Mouse (Mus musculus): ENCODE data around the gene Hdac9. TPM values are rescaled to one million over a fixed set of nuclear protein-coding genes. Genes with fewer than 3 reads are reported as not detected.

Gene Hdac9
- polyA plus RNA-seq, 1 experiment from 2014 or later = 5.3 TPM

DNA sequence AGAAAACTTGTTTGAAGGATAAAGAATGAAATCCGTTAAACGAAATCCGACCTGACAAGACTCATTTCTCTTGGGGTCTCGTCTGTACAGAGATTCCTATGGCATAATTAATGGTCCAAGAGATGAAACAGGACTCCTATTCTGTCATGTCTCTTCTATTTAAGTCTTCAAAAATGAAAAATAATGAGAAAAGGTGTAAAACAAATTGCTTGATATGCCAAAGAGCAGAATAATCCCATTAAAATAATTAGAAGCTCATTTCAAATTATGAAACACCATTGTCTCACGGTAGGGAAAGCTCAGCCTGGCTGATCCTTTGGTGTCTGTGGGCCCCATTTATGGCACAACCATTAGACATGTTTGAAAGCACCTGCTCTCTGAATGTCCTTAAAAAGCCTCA lies 142.8 kb downstream of the Hdac9 start:
- Histone ChIP-seq H3K27me3 (ENCODE audit: control insufficient read depth, insufficient read depth, low read length) (no peaks in the 10 kb centered on the region), H3K9me3 (ENCODE audit: control insufficient read depth, low read length) (no peaks in the 10 kb centered on the region), H3K9ac (ENCODE audit: low read depth, low read length) (no peak overlapping the region), H3K27ac (ENCODE audit: low read depth, low read length) (no peak overlapping the region), H3K4me2 (replicated peaks; ENCODE audit: low read depth, low read length) (no peak overlapping the region), H3K4me3 (ENCODE audit: low read length) (no peak overlapping the region), H3K36me3 (ENCODE audit: control insufficient read depth, insufficient read depth, low read length) (no peaks in the 10 kb centered on the region), H3K4me1 (ENCODE audit: control insufficient read depth, insufficient read depth, low read length) (no peaks in the 10 kb centered on the region)
- no peak for ATAC-seq (ENCODE audit: low FRiP score, low TSS enrichment)
- 58% methylated on average over 5 of the region's 5 CpGs for WGBS

DNA sequence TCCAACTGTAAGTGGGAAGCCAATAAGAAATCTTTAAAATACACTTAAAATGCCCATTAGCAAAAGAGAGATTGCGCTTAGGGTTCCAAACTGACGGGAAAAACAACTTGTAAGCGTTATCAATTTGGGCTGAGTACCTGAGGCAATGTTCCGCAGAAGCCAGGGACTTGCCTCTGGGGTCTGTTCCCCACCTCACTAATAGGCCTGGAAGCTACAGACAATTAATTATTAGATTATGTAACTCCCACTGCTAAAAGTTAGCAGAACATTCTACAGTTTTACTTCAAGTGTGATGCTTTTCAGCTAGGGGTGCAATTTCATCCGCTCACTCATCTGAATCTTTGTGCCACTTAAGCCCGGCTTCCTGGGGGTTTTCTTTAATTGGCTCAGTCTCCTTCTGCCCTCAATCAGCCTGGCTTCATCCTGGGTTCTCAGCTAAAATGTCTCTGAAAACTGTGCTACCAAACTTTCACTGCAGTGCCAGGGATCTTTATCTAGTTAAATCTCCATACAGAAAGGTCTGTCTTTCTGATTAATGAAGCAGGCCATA lies 149.6 kb downstream of the Hdac9 start:
- no peak for ATAC-seq (ENCODE audit: low FRiP score, low TSS enrichment)
- 66% methylated on average over 6 of the region's 6 CpGs for WGBS
- H3K9me3 ChIP-seq (ENCODE audit: control insufficient read depth, low read length) = no peaks in the 10 kb centered on the region

DNA sequence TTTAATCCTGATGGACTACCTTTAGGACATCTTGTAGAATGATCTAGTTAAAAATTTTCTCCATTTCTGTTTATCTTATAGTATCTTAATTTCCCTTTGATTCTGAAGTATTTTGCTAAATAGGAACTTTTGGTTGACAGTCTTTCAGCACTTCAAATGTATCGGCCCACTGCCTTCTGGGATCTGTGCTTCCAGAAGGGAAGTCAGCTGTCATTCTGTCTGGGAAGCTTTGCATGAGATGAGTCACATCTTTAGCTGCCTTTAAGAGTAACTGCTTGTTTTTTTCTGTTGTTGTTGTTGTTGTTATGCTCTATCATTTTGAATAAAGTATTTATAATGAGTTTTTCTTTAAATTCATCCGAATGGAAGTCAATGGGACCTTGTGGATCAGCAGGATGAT lies 169.6 kb downstream of the Hdac9 start:
- H3K9ac ChIP-seq (ENCODE audit: low read depth, low read length) = no peak overlapping the region
- H3K27ac ChIP-seq (ENCODE audit: low read depth, low read length) = no peak overlapping the region
- no peak for ATAC-seq (ENCODE audit: low FRiP score, low TSS enrichment)
- no peak overlapping the region for H3K4me3 ChIP-seq (ENCODE audit: low read length)
- no peaks in the 10 kb centered on the region for H3K9me3 ChIP-seq (ENCODE audit: control insufficient read depth, low read length)
- H3K4me2 ChIP-seq (replicated peaks; ENCODE audit: low read depth, low read length) = no peak overlapping the region
- no peaks in the 10 kb centered on the region for H3K4me1 ChIP-seq (ENCODE audit: control insufficient read depth, insufficient read depth, low read length)
- no peaks in the 10 kb centered on the region for H3K27me3 ChIP-seq (ENCODE audit: control insufficient read depth, insufficient read depth, low read length)
- H3K36me3 ChIP-seq (ENCODE audit: control insufficient read depth, insufficient read depth, low read length) = no peaks in the 10 kb centered on the region
- WGBS = 79% methylated on average over 2 of the region's 2 CpGs

More for the DNA sequence above, 149.6 kb downstream of the Hdac9 start:
- Histone ChIP-seq H3K4me3 (ENCODE audit: low read length) (no peak overlapping the region), H3K4me2 (replicated peaks; ENCODE audit: low read depth, low read length) (no peak overlapping the region), H3K9ac (ENCODE audit: low read depth, low read length) (no peak overlapping the region), H3K36me3 (ENCODE audit: control insufficient read depth, insufficient read depth, low read length) (no peaks in the 10 kb centered on the region), H3K27me3 (ENCODE audit: control insufficient read depth, insufficient read depth, low read length) (no peaks in the 10 kb centered on the region), H3K27ac (ENCODE audit: low read depth, low read length) (no peak overlapping the region), H3K4me1 (ENCODE audit: control insufficient read depth, insufficient read depth, low read length) (no peaks in the 10 kb centered on the region)

DNA sequence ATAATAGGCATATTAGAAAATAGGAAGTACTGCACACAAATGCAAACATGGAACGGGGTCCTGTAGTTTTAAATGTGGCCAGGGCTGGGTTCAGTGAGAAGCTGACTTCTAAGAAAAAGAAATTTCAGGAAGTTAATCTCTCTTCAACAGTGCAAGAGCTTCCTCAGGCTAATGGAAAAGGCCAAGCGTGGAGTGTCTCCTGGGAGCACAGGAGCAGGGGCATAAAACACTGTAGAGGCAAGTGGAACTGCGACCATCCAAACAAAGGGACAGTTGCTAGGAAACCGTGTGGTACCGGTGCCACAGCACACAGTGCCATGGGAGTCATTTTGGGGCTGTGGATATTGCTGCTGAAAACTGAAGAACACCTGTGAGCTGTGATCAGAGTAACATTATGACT lies 191.7 kb downstream of the Hdac9 start:
- H3K4me1 ChIP-seq (ENCODE audit: control insufficient read depth, insufficient read depth, low read length) = no peaks in the 10 kb centered on the region
- 59% methylated on average over 5 of the region's 5 CpGs for WGBS
- no peaks in the 10 kb centered on the region for H3K36me3 ChIP-seq (ENCODE audit: control insufficient read depth, insufficient read depth, low read length)
- H3K27me3 ChIP-seq (ENCODE audit: control insufficient read depth, insufficient read depth, low read length) = no peaks in the 10 kb centered on the region
- no peak overlapping the region for H3K4me3 ChIP-seq (ENCODE audit: low read length)
- H3K27ac ChIP-seq (ENCODE audit: low read depth, low read length) = no peak overlapping the region
- no peak for ATAC-seq (ENCODE audit: low FRiP score, low TSS enrichment)
- no peaks in the 10 kb centered on the region for H3K9me3 ChIP-seq (ENCODE audit: control insufficient read depth, low read length)
- H3K9ac ChIP-seq (ENCODE audit: low read depth, low read length) = no peak overlapping the region
- no peak overlapping the region for H3K4me2 ChIP-seq (replicated peaks; ENCODE audit: low read depth, low read length)

DNA sequence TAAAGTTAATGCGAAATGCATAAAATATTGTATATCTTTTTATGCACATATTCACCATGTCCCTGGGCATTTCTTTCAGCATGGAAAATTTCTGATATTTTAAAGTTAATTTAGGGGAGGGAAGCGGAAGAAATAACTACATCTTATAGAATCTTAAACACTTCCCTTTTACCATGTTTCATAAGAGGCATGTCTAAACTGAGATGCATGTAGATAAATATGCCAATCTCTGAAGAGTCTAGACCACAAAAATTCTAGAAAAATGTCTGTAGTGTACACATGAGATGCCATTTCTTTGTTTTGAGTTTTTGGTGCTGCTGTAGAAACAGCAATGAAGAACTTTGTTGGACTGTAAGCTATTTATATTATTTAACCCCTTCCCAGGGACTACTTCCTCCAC lies 192.6 kb downstream of the Hdac9 start:
- no peak for ATAC-seq (ENCODE audit: low FRiP score, low TSS enrichment)
- no peaks in the 10 kb centered on the region for H3K4me1 ChIP-seq (ENCODE audit: control insufficient read depth, insufficient read depth, low read length)

DNA sequence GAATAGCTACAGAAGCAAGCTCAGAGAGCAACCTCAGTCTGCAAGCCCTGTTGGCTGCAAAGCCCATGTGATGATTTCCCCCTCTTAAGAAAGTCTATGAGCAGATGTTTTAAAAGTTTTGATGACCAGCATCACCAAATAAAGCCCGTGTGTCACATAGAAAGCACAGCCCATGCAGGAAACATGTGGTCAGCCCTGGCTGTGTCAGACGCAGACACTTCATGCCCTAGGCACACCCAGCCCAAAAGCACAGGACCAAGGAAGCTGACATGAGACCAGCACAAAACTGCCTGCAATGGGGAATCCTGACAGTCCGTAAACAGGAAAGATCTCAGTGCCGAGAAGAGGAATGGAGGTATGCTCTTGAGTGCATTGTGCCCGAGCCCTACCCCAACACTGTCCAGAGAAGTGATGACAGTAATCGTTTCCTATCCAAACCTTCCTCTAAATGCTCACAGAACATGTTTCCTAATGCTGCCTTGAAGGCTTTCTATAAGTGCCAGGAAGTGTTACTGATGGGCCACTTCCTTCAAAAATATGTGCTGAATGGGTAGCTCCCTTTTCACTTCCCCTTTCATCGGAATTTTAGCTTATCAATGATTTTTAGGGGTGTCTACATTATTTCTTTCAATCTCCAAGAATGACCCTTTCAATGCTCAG lies 193.9 kb downstream of the Hdac9 start:
- 70% methylated on average over 7 of the region's 7 CpGs for WGBS
- Histone ChIP-seq H3K9ac (ENCODE audit: low read depth, low read length) (no peak overlapping the region), H3K27ac (ENCODE audit: low read depth, low read length) (no peak overlapping the region), H3K4me3 (ENCODE audit: low read length) (no peak overlapping the region), H3K4me2 (replicated peaks; ENCODE audit: low read depth, low read length) (no peak overlapping the region), H3K4me1 (ENCODE audit: control insufficient read depth, insufficient read depth, low read length) (no peaks in the 10 kb centered on the region), H3K9me3 (ENCODE audit: control insufficient read depth, low read length) (no peaks in the 10 kb centered on the region), H3K27me3 (ENCODE audit: control insufficient read depth, insufficient read depth, low read length) (no peaks in the 10 kb centered on the region), H3K36me3 (ENCODE audit: control insufficient read depth, insufficient read depth, low read length) (no peaks in the 10 kb centered on the region)
- ATAC-seq (ENCODE audit: low FRiP score, low TSS enrichment) = no peak

More for the DNA sequence above, 192.6 kb downstream of the Hdac9 start:
- H3K36me3 ChIP-seq (ENCODE audit: control insufficient read depth, insufficient read depth, low read length) = no peaks in the 10 kb centered on the region
- no peak overlapping the region for H3K27ac ChIP-seq (ENCODE audit: low read depth, low read length)
- H3K27me3 ChIP-seq (ENCODE audit: control insufficient read depth, insufficient read depth, low read length) = no peaks in the 10 kb centered on the region
- H3K4me3 ChIP-seq (ENCODE audit: low read length) = no peak overlapping the region
- no peak overlapping the region for H3K4me2 ChIP-seq (replicated peaks; ENCODE audit: low read depth, low read length)
- WGBS = 93% methylated on average over 2 of the region's 2 CpGs
- H3K9me3 ChIP-seq (ENCODE audit: control insufficient read depth, low read length) = no peaks in the 10 kb centered on the region
- no peak overlapping the region for H3K9ac ChIP-seq (ENCODE audit: low read depth, low read length)

DNA sequence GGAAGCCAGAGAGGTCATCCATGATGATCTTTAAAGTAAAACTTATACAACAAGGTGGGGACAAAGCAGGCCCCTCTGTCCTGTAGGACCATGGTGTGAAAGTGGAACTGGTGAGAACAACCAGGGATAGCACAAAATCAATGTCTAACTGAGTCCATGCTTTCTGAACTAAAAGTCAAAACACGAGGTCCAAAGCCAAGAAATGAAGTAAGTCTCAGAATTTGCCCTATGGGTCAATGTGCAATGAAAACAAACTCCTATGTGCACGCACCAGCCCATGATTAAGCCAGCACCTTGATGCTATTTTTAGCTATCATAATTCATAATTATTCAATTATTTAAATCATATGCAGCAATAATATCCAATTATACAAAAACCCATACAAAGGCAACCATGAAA lies 196.0 kb downstream of the Hdac9 start:
- H3K9me3 ChIP-seq (ENCODE audit: control insufficient read depth, low read length) = no peaks in the 10 kb centered on the region
- no peak overlapping the region for H3K9ac ChIP-seq (ENCODE audit: low read depth, low read length)
- no peaks in the 10 kb centered on the region for H3K27me3 ChIP-seq (ENCODE audit: control insufficient read depth, insufficient read depth, low read length)
- H3K36me3 ChIP-seq (ENCODE audit: control insufficient read depth, insufficient read depth, low read length) = no peaks in the 10 kb centered on the region
- WGBS = 73% methylated on average over 2 of the region's 2 CpGs
- no peak overlapping the region for H3K4me2 ChIP-seq (replicated peaks; ENCODE audit: low read depth, low read length)
- no peak for ATAC-seq (ENCODE audit: low FRiP score, low TSS enrichment)
- no peak overlapping the region for H3K27ac ChIP-seq (ENCODE audit: low read depth, low read length)
- no peaks in the 10 kb centered on the region for H3K4me1 ChIP-seq (ENCODE audit: control insufficient read depth, insufficient read depth, low read length)
- H3K4me3 ChIP-seq (ENCODE audit: low read length) = no peak overlapping the region

DNA sequence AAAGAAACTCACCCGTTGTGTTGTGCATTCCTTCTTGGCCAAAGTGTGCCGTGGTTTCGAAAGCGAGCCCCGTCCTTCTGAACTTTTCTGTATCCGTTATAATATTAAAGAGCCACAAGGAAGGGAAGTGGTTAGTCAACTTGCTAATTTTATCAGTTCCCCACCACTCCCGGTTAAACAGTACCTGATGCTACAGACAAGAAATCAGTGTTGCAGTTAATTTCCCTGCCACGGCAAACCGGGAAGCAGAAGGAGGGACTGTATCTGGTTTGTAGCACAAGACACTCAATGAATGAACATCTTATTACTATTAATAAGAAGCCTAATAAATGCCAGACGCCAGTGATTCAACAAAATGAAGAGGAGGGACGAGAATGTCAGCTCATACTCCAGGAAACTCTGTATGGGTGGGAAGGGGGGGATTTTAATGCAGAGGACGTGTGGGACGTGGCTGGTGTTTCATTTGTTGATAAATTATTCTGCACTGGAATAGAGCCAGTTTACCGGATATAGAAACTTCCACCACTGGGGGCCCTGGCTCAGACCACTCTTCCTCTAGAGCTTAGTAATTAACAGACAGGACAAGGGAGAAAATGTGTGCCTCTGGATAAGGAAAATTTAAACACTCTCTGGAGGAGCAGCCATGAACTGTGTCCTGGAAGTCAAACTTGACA lies 202.5 kb downstream of the Hdac9 start:
- H3K27ac ChIP-seq (ENCODE audit: low read depth, low read length) = peak overlapping the region; percentile 63; the same call in 1 of the 2 replicates
- H3K36me3 ChIP-seq (ENCODE audit: control insufficient read depth, insufficient read depth, low read length) = no peaks in the 10 kb centered on the region
- no peaks in the 10 kb centered on the region for H3K27me3 ChIP-seq (ENCODE audit: control insufficient read depth, insufficient read depth, low read length)
- no peaks in the 10 kb centered on the region for H3K9me3 ChIP-seq (ENCODE audit: control insufficient read depth, low read length)
- peak overlapping the region; percentile 12; the same call in 1 of the 2 replicates for H3K4me3 ChIP-seq (ENCODE audit: low read length)
- WGBS = 54% methylated on average over 14 of the region's 14 CpGs
- peak; percentile 72 for ATAC-seq (ENCODE audit: low FRiP score, low TSS enrichment)
- no peaks in the 10 kb centered on the region for H3K4me1 ChIP-seq (ENCODE audit: control insufficient read depth, insufficient read depth, low read length)
- H3K9ac ChIP-seq (ENCODE audit: low read depth, low read length) = no peak overlapping the region
- peak overlapping the region; percentile 0; the same call in 1 of the 2 replicates for H3K4me2 ChIP-seq (replicated peaks; ENCODE audit: low read depth, low read length)

DNA sequence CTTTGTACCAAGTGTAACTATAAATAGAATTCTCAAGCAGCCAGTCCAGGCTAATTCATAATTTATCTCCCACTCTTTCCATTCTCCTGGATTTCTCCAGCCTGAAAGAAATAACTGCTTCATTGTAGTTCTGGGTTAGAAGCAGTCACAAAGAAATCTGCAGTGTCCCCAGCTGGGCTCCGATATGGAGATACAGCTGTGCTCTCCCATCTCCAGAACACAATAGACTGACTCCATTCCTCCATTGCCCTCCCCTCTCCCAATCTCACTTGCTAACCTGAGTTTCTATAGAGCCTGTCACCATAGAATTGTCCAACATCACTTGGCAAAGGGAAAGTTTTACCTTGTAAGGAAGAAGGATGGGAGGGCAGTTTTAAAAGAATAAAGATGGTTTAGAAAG lies 218.9 kb downstream of the Hdac9 start:
- WGBS = 56% methylated on average over 1 of the region's 1 CpGs

More for the DNA sequence above, 218.9 kb downstream of the Hdac9 start:
- no peak overlapping the region for H3K4me2 ChIP-seq (replicated peaks; ENCODE audit: low read depth, low read length)
- no peak overlapping the region for H3K27ac ChIP-seq (ENCODE audit: low read depth, low read length)
- no peaks in the 10 kb centered on the region for H3K27me3 ChIP-seq (ENCODE audit: control insufficient read depth, insufficient read depth, low read length)
- no peak for ATAC-seq (ENCODE audit: low FRiP score, low TSS enrichment)
- H3K9ac ChIP-seq (ENCODE audit: low read depth, low read length) = no peak overlapping the region
- H3K4me1 ChIP-seq (ENCODE audit: control insufficient read depth, insufficient read depth, low read length) = no peaks in the 10 kb centered on the region
- H3K9me3 ChIP-seq (ENCODE audit: control insufficient read depth, low read length) = no peaks in the 10 kb centered on the region
- H3K4me3 ChIP-seq (ENCODE audit: low read length) = no peak overlapping the region
- no peaks in the 10 kb centered on the region for H3K36me3 ChIP-seq (ENCODE audit: control insufficient read depth, insufficient read depth, low read length)
